Mouse (Mus musculus) hematopoietic stem cell, adult 5-6 weeks (primary cell): ENCODE results near the gene Gm9736. TPM values are rescaled to one million over a fixed set of nuclear protein-coding genes. Genes with fewer than 3 reads are reported as not detected.
"Not testable (repeated sequence)": the region's sequence is repeated elsewhere in the genome, so short reads cannot be mapped to it uniquely, and the experiment has no call there.

Experiments used
- ATAC-seq, 2 experiments: fragments of 125-278 bp in 1 of 2; replicated peaks in 1 of 2; 2 replicates each; pipeline ENCODE4 v1.8.0; 2016 to 2017; ENCODE audit warnings: inconsistent platforms in 2 of 2, mild to moderate bottlenecking in 2 of 2, moderate number of reproducible peaks in 2 of 2, low read depth in 1 of 2, moderate TSS enrichment in 1 of 2; ENCODE audit not compliant: low FRiP score in 2 of 2, poor library complexity in 2 of 2, severe bottlenecking in 2 of 2, insufficient read depth in 1 of 2, low TSS enrichment in 1 of 2
- total RNA-seq: library from RNA; stranded (forward); fragments of 172-1452, 232-1000 nt; gene quantifications from 2 replicates; pipeline ENCODE4 v1.2.3, GENCODE M21; 2017

Gene Gm9736
- not detected in 2 replicates for total RNA-seq

- not testable (repeated sequence) for ATAC-seq
Observed at GRCm38 (mm10) chr10:77751254-77751653, at the start of gene Gm9736. TSS of gene Gm9736 (minus strand) at chr10:77751354.

GRCm38 (mm10) chr10:77798921-77799508 is 47.9 kb upstream of the Gm9736 start, which contains the start of gene Gm19668:
TSS of gene Gm19668 (minus strand) at chr10:77799133.
- ATAC-seq, result no peak

GRCm38 (mm10) chr10:77798164-77798920 is 47.2 kb upstream of the Gm9736 start:
- ATAC-seq, result not testable (repeated sequence)

- ATAC-seq, result no peak
Observed at GRCm38 (mm10) chr10:77797677-77798076, 46.5 kb upstream of the Gm9736 start.

- ATAC-seq, result no peak
Observed at GRCm38 (mm10) chr10:77794976-77795375, 43.8 kb upstream of the Gm9736 start, which contains the start of gene Gm9639. TSS of gene Gm9639 (minus strand) at chr10:77795076.

- no peak for ATAC-seq
Observed at GRCm38 (mm10) chr10:77788621-77789020, 37.5 kb upstream of the Gm9736 start.

GRCm38 (mm10) chr10:77787876-77788275 is 36.7 kb upstream of the Gm9736 start, which contains the start of gene Gm7137:
TSS of gene Gm7137 (minus strand) at chr10:77788200.
- not testable (repeated sequence) for ATAC-seq

- ATAC-seq, result not testable (repeated sequence)
Observed at GRCm38 (mm10) chr10:77783396-77783795, 32.2 kb upstream of the Gm9736 start.

GRCm38 (mm10) chr10:77782442-77782841 is 31.3 kb upstream of the Gm9736 start, which contains the start of gene Gm3250:
TSS of gene Gm3250 (minus strand) at chr10:77782542.
- ATAC-seq, result not testable (repeated sequence)

GRCm38 (mm10) chr10:77776844-77777243 is 25.7 kb upstream of the Gm9736 start, which contains the start of gene Gm7138:
TSS of gene Gm7138 (minus strand) at chr10:77776944.
- not testable (repeated sequence) for ATAC-seq

GRCm38 (mm10) chr10:77772142-77772541 is 21.0 kb upstream of the Gm9736 start:
- not testable (repeated sequence) for ATAC-seq

- not testable (repeated sequence) for ATAC-seq
Observed at GRCm38 (mm10) chr10:77771225-77771624, 20.1 kb upstream of the Gm9736 start, which contains the start of gene Gm3238. TSS of gene Gm3238 (minus strand) at chr10:77771325.

GRCm38 (mm10) chr10:77769727-77770126 is 18.6 kb upstream of the Gm9736 start:
- no peak for ATAC-seq

GRCm38 (mm10) chr10:77759582-77759981 is 8.4 kb upstream of the Gm9736 start, which contains the start of gene Gm3233:
TSS of gene Gm3233 (minus strand) at chr10:77759682.
- not testable (repeated sequence) for ATAC-seq

GRCm38 (mm10) chr10:77753448-77753847 is 2.3 kb upstream of the Gm9736 start:
- ATAC-seq, result no peak

GRCm38 (mm10) chr10:77752312-77752711 is 1.2 kb upstream of the Gm9736 start:
- not testable (repeated sequence) for ATAC-seq

- not testable (repeated sequence) for ATAC-seq
Observed at GRCm38 (mm10) chr10:77750686-77751085, 468 bp downstream of the Gm9736 start.
